Mouse (Mus musculus) cerebellum, postnatal 25 days (tissue): ENCODE data around the gene Zfp821.
"Not testable (repeated sequence)": the region's sequence is repeated elsewhere in the genome, so short reads cannot be mapped to it uniquely, and the experiment has no call there.

Experiments
- DNase-seq, 2 experiments: peaks; one replicate each; pipeline ENCODE4 v3.0.0; 2021; ENCODE audit warnings: mixed read lengths in 2 of 2

Zfp821 gene

GRCm38 (mm10) chr8:109714961-109715360 lies 9.6 kb downstream of the Zfp821 start:
- no peak for DNase-seq

GRCm38 (mm10) chr8:109725106-109725505 lies 19.8 kb downstream of the Zfp821 start:
- DNase-seq, result no peak

GRCm38 (mm10) chr8:109731012-109731411 lies 25.7 kb downstream of the Zfp821 start:
- no peak for DNase-seq

- no peak for DNase-seq
Measured at GRCm38 (mm10) chr8:109734018-109734417, 28.7 kb downstream of the Zfp821 start.

- peak in 1 of 2 experiments; percentile 28 for DNase-seq
Measured at GRCm38 (mm10) chr8:109736819-109737218, 31.5 kb downstream of the Zfp821 start.

GRCm38 (mm10) chr8:109737237-109738048 lies 32.1 kb downstream of the Zfp821 start, which contains the start of gene Atxn1l:
Gene Atxn1l (minus strand): TSS chr8:109737739.
- peak; percentile 91 to 94 for DNase-seq

GRCm38 (mm10) chr8:109738049-109738380 lies 32.7 kb downstream of the Zfp821 start:
- no peak for DNase-seq

- DNase-seq, result no peak
Measured at GRCm38 (mm10) chr8:109747468-109748199, 42.3 kb downstream of the Zfp821 start.

GRCm38 (mm10) chr8:109750274-109750673 lies 44.9 kb downstream of the Zfp821 start:
- no peak for DNase-seq

- DNase-seq, result no peak
Measured at GRCm38 (mm10) chr8:109750699-109751098, 45.4 kb downstream of the Zfp821 start.

- no peak for DNase-seq
Measured at GRCm38 (mm10) chr8:109751731-109752485, 46.6 kb downstream of the Zfp821 start.

GRCm38 (mm10) chr8:109754696-109755095 lies 49.4 kb downstream of the Zfp821 start:
- DNase-seq, result no peak

GRCm38 (mm10) chr8:109755554-109755953 lies 50.2 kb downstream of the Zfp821 start:
- not testable (repeated sequence) for DNase-seq

- DNase-seq, result no peak
Measured at GRCm38 (mm10) chr8:109756849-109757248, 51.5 kb downstream of the Zfp821 start.

GRCm38 (mm10) chr8:109759426-109759825 lies 54.1 kb downstream of the Zfp821 start:
- no peak for DNase-seq

GRCm38 (mm10) chr8:109760221-109760620 lies 54.9 kb downstream of the Zfp821 start:
- DNase-seq, result no peak

GRCm38 (mm10) chr8:109764031-109764430 lies 58.7 kb downstream of the Zfp821 start:
- no peak for DNase-seq

- DNase-seq, result no peak
Measured at GRCm38 (mm10) chr8:109766081-109766480, 60.7 kb downstream of the Zfp821 start.

- no peak for DNase-seq
Measured at GRCm38 (mm10) chr8:109773154-109773553, 67.8 kb downstream of the Zfp821 start.
